In genomic region chr13:16012243-16012887, GRCm38 (mm10) we compare ENCODE assay signal across 8 mouse cellular contexts. TPM values are rescaled to one million over a fixed set of nuclear protein-coding genes. Genes with fewer than 3 reads are reported as not detected.
A peak's percentile ranks its signal among the peaks of the same experiment; 100 is the strongest.
DNase-seq lines count a peak whose midpoint lies in the region; ATAC-seq and TF ChIP-seq lines count a peak whose summit lies in the region.

No protein-coding gene starts in this region.

- H3K27me3 ChIP-seq in ES-Bruce4 (ENCODE audit: control insufficient read depth, insufficient read depth, low read length, poor library complexity, severe bottlenecking) = 0 out of 2 replicates have a peak, but pooled peaks cover 2% of the 10 kb centered on the region
- peaks cover 3% of the 10 kb centered on the region; the same call in 1 of the 2 replicates for H3K27me3 ChIP-seq in forebrain, postnatal 0 days (ENCODE audit: insufficient read depth, low read length)
- H3K27me3 ChIP-seq in lung, postnatal 0 days (replicated peaks; ENCODE audit: insufficient read depth, low read length) = no peaks in the 10 kb centered on the region

- peak overlapping the region; percentile 27; the same call in 1 of the 2 replicates for H3K9ac ChIP-seq in ES-Bruce4 (ENCODE audit: low read depth, poor library complexity, severe bottlenecking)
- H3K9ac ChIP-seq in forebrain, postnatal 0 days = peak overlapping the region; percentile 62
- peak overlapping the region; percentile 41 for H3K9ac ChIP-seq in lung, postnatal 0 days (replicated peaks; ENCODE audit: low read depth)

- no peaks in the 10 kb centered on the region for H3K4me1 ChIP-seq in ES-Bruce4 (ENCODE audit: control insufficient read depth, insufficient read depth, low read length)
- H3K4me1 ChIP-seq in forebrain, postnatal 0 days (ENCODE audit: insufficient read depth) = no peaks in the 10 kb centered on the region
- 0 out of 2 replicates have a peak, but pooled peaks cover 2% of the 10 kb centered on the region for H3K4me1 ChIP-seq in lung, postnatal 0 days (ENCODE audit: insufficient read depth, low read depth, low read length)

- H3K27ac ChIP-seq in ES-Bruce4 (ENCODE audit: insufficient read depth, low read length) = no peak overlapping the region
- peak overlapping the region; percentile 67; the same call in 1 of the 2 replicates for H3K27ac ChIP-seq in forebrain, postnatal 0 days (ENCODE audit: low read depth, low read length)
- H3K27ac ChIP-seq in lung, postnatal 0 days (ENCODE audit: low read length) = peak overlapping the region; percentile 57; the same call in 1 of the 2 replicates

- WGBS in forebrain, postnatal 0 days = 11% methylated on average over 19 of the region's 19 CpGs
- 6% methylated on average over 19 of the region's 19 CpGs for WGBS in lung, postnatal 0 days

- DNase-seq in cerebellum, adult 11-12 months = peak; percentile 58
- peak; percentile 74 for DNase-seq in forebrain, postnatal 0 days
- DNase-seq in heart, postnatal 36 days = peak; percentile 69 to 77
- peak; percentile 38 to 46 for DNase-seq in layer of hippocampus, adult 8-10 months (ENCODE audit: low spot score in 2 of 2)
- DNase-seq in lung, postnatal 0 days (ENCODE audit: low spot score) = peak; percentile 94
- DNase-seq in ovary, postnatal 10 days (ENCODE audit: low spot score) = peak; percentile 53
- DNase-seq in thymus, postnatal 10 days (ENCODE audit: low spot score in 2 of 2) = peak; percentile 37 to 62

- peak; percentile 74 for TF ChIP-seq CTCF in ES-Bruce4 (IDR thresholded peaks at IDR 0.05; ENCODE audit: low read depth, low read length)
- peak; percentile 79 for TF ChIP-seq CTCF in forebrain, postnatal 0 days (IDR thresholded peaks at IDR 0.05; ENCODE audit: low read depth)
- TF ChIP-seq CTCF in lung, postnatal 0 days (IDR thresholded peaks at IDR 0.05) = peak; percentile 88

- intact Hi-C loops in heart, postnatal 36 days (cut with DNase I) = loop anchor here (2.0 to 5.0 kb wide), 3 partner anchors 750 to 1016 kb away; no protein-coding TSS in a partner anchor

- H3K4me2 ChIP-seq in forebrain, postnatal 0 days (ENCODE audit: low read depth) = peak overlapping the region; percentile 89
- peak overlapping the region; percentile 81 for H3K4me2 ChIP-seq in lung, postnatal 0 days (replicated peaks; ENCODE audit: low read depth, low read length)

- H3K36me3 ChIP-seq in ES-Bruce4 (ENCODE audit: control insufficient read depth, insufficient read depth, low read length, poor library complexity, severe bottlenecking) = no peaks in the 10 kb centered on the region
- H3K36me3 ChIP-seq in forebrain, postnatal 0 days (ENCODE audit: insufficient read depth) = no peaks in the 10 kb centered on the region
- H3K36me3 ChIP-seq in lung, postnatal 0 days (ENCODE audit: insufficient read depth, low read length) = no peaks in the 10 kb centered on the region

- ATAC-seq in forebrain, postnatal 0 days = peak; percentile 82
- ATAC-seq in lung, postnatal 0 days = peak; percentile 97

- peak overlapping the region; percentile 26 for H3K4me3 ChIP-seq in ES-Bruce4 (ENCODE audit: low read depth, low read length)
- peak overlapping the region; percentile 49 for H3K4me3 ChIP-seq in forebrain, postnatal 0 days (ENCODE audit: low read depth, low read length)
- peak overlapping the region; percentile 54 for H3K4me3 ChIP-seq in lung, postnatal 0 days (ENCODE audit: low read depth, low read length)

- no peak for TF ChIP-seq POLR2A in ES-Bruce4 (IDR thresholded peaks at IDR 0.05; ENCODE audit: insufficient read depth, low read length)

- no peaks in the 10 kb centered on the region for H3K9me3 ChIP-seq in ES-Bruce4 (replicated peaks; ENCODE audit: control insufficient read depth, insufficient read depth, low read length, poor library complexity, severe bottlenecking)
- H3K9me3 ChIP-seq in forebrain, postnatal 0 days (ENCODE audit: low read length) = no peaks in the 10 kb centered on the region
- H3K9me3 ChIP-seq in lung, postnatal 0 days (ENCODE audit: low read length) = no peaks in the 10 kb centered on the region

- TF ChIP-seq EP300 in ES-Bruce4 (IDR thresholded peaks at IDR 0.05; ENCODE audit: insufficient read depth, low read depth, low read length) = no peak
- TF ChIP-seq EP300 in lung, postnatal 0 days (IDR thresholded peaks at IDR 0.05) = no peak

RNA-seq across cellular contexts. Expression of gene Inhba, which starts 0.7 kb away (rescaled TPM):
- 6.4 and 7.0 TPM in 2 replicates for polyA plus RNA-seq in ES-Bruce4 (2011; ENCODE audit: insufficient read depth, insufficient read length, low read depth, missing spikeins)
- 2.0 and 4.5 TPM in 2 replicates for total RNA-seq in forebrain, postnatal 0 days (2014; rRNA removed)
- 4.3 and 5.6 TPM in 2 replicates for polyA plus RNA-seq in forebrain, postnatal 0 days (2015; fragmentation: Nextera tagmentation; extraction: Ambion mirVana)
- total RNA-seq in heart, postnatal 36 days (2021) = 1 to 10 TPM; 3.1 TPM
- 10 to 100 TPM in 2 of 4 experiments, 1 to 10 TPM in 2; 8.0 to 12.9 (median 10.6) TPM for total RNA-seq in layer of hippocampus, adult 8-10 months (2022)
- 1.1 and 2.5 TPM in 2 replicates for polyA plus RNA-seq in lung, postnatal 0 days (2015; fragmentation: Nextera tagmentation; extraction: Ambion mirVana)

Comparison
In these comparisons a context has a peak if more than half of its experiments do, and no peak if none do; other contexts are left out.
1. DNase-seq: peak in every context shown above with its lines; median percentile 94 in lung, postnatal 0 days; 74 in forebrain, postnatal 0 days; 73 in heart, postnatal 36 days; 58 in cerebellum, adult 11-12 months; 53 in ovary, postnatal 10 days; 50 in thymus, postnatal 10 days; 42 in layer of hippocampus, adult 8-10 months.